Mouse (Mus musculus) bone marrow, adult 2 months (tissue): ENCODE results near the gene Has1. TPM values are rescaled to one million over a fixed set of nuclear protein-coding genes. Genes with fewer than 3 reads are reported as not detected.

Experiments used
- H3K27ac ChIP-seq: fragments of 200-500 bp; 2 replicates; pipeline ENCODE4 v1.5.1; 2012; ENCODE audit warnings: low read depth, mild to moderate bottlenecking, control low read depth, inconsistent platforms, low read length; ENCODE audit not compliant: control insufficient read depth, poor library complexity, insufficient read depth
- H3K4me1 ChIP-seq: fragments of 200-500 bp; 2 replicates; pipeline ENCODE4 v1.6.1; 2011; ENCODE audit warnings: low read length; ENCODE audit not compliant: control insufficient read depth, insufficient read depth
- H3K4me3 ChIP-seq: fragments of 200-500 bp; replicated peaks from 2 replicates; pipeline ENCODE3; 2011; ENCODE audit warnings: mild to moderate bottlenecking, low read depth, low read length, control low read depth; ENCODE audit not compliant: control insufficient read depth
- CTCF ChIP-seq: fragments of 200-500 bp; IDR thresholded peaks from 2 replicates; pipeline ENCODE4 v1.5.1; 2011; ENCODE audit warnings: low read length, control low read depth; ENCODE audit not compliant: control insufficient read depth, insufficient read depth
- POLR2A ChIP-seq: fragments of 200-500 bp; IDR thresholded peaks from 2 replicates; pipeline ENCODE4 v1.6.1; 2011; ENCODE audit warnings: low read depth, mild to moderate bottlenecking, control low read depth, low read length, borderline replicate concordance; ENCODE audit not compliant: control insufficient read depth
- WGBS: fragments of 180-500 bp; shearing (Covaris S2); methylation state at CpG from one replicate; pipeline ENCODE4 v1.1.7; 2018; 5-methylcytosine and 5-hydroxymethylcytosine counted together
- polyA plus RNA-seq: library from polyadenylated mRNA; stranded (reverse); fragments of >200 nt; gene quantifications from 2 replicates; pipeline ENCODE4 v1.2.4, GENCODE M21; 2011; ENCODE audit warnings: low replicate concordance; ENCODE audit not compliant: missing spikeins, insufficient read depth, insufficient read length

Has1 gene
- polyA plus RNA-seq, 1 experiment = 0.95 TPM

DNA sequence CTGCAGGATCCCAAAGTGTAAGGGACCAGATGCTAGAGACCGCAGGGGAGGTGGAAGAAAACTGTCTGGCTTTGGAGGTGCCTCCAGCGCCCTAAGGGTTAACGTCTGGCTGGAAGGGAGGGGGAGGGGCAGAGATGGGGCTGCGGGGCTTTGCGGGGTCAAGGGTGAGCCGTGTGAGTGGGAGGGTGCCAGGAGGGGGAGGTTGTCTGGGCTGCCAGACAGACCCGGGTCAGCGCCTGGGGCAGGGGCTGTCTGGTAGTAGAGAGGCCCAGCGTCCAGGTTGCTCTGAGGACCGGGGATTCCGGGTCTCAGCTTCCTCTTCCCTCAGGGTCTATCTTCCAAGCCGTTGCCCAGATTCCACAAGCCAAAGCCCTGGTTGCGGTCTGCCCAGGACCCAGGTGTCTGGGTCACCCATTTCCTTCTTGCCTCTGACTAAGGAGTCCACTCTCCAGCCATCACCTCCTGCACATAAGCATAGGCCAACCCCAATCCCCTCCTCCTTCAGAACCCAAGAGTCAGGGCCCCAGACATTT is 27.3 kb downstream of the Has1 start:
- no peaks in the 10 kb centered on the region for H3K4me1 ChIP-seq
- H3K27ac ChIP-seq = no peak overlapping the region
- no peak for TF ChIP-seq CTCF
- no peak for TF ChIP-seq POLR2A
- H3K4me3 ChIP-seq = no peak overlapping the region
- 4% methylated on average over 13 of the region's 13 CpGs for WGBS

DNA sequence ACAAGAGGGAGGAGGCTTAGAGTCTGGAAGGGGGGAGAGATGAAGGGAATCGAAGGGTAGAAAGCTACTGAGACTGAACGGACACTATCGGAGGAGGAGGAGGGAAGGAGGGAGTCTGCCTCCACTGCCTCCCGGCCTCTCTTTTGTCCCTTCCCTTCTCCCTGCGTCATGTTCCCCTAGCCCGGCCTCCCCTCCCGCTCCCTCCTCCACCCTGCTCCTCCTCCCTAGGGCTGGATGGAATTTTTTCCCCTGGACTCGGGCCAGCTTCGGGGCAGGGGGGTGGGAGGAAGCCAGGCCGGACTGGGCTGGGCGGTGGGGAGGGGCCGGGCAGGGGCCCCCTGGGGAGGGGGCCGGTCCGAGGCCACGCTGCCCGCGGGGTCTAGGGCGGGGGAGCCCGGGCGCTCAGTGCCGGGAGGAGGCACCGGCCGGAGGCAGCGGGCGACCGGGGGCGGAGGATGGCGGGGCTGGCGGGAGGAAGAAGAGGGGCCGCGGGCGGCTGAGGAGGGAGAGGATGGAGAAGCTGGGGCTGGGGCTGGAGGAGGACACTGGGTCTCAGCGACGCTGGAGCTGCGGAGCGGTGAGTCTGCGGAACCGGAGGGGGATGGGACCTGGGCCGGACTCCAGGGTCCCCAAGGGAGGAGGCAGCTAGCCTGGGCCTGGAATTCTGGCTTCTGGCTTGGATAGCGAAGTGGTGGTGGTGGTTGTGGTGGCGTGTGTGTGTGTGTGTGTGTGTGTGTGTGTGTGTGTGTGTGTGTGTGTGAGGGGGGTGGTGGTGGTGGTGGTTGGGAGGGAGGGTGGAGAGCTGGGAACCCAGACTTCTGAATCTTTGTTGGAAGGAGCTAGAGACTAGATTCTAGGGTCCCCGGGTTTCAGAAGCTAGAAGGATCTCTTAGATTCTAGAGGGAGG is 28.0 kb downstream of the Has1 start, which contains the start of gene Spaca6:
Spaca6 (plus strand) TSS at position 408 of the 907 bp plus-strand sequence.
- Histone ChIP-seq H3K27ac (no peak within 1 kb of the TSS), H3K4me1 (no peaks in the 10 kb centered on the region), H3K4me3 (peak within 1 kb of the TSS; percentile 16)
- WGBS = 2% methylated on average over 39 of the region's 42 CpGs
- TF ChIP-seq CTCF (no peak), POLR2A (peak; percentile 30; the same call in 1 of the 2 replicates)

DNA sequence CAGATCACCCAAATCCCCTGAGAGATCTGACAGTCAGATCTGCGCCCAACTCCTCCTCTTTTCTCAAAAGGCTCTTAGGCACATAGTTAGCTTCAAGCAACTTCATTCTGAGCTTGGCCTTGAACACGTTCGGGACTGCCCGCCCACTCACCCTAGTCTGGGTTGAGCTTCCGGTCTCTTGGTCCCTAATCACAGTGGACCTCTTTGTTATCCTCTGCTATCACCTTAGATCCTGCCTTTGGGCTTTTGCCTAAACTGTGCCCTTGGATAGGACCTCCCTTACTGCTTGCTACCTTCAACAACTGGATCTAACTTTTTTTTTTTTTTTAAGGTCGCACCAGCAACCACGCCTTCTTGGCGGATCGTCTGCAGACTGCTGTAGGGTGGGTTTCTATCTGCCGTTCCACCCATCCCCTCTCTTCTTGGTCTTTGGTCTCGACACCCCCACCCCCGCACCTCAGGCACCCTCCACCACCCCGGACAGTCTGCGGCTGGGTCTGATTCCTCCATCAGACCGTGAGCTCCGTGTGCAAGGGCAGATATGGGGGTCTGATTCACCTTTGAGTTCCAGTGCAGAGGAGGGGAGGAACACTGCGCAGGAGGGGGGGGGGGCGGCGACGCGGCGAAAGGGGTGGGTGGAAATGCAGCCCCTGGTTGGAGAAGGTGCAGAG is 28.9 kb downstream of the Has1 start:
- 4% methylated on average over 19 of the region's 22 CpGs for WGBS
- H3K4me3 ChIP-seq = peak overlapping the region; percentile 16
- H3K27ac ChIP-seq = no peak overlapping the region
- H3K4me1 ChIP-seq = no peaks in the 10 kb centered on the region
- TF ChIP-seq CTCF = no peak
- no peak for TF ChIP-seq POLR2A

DNA sequence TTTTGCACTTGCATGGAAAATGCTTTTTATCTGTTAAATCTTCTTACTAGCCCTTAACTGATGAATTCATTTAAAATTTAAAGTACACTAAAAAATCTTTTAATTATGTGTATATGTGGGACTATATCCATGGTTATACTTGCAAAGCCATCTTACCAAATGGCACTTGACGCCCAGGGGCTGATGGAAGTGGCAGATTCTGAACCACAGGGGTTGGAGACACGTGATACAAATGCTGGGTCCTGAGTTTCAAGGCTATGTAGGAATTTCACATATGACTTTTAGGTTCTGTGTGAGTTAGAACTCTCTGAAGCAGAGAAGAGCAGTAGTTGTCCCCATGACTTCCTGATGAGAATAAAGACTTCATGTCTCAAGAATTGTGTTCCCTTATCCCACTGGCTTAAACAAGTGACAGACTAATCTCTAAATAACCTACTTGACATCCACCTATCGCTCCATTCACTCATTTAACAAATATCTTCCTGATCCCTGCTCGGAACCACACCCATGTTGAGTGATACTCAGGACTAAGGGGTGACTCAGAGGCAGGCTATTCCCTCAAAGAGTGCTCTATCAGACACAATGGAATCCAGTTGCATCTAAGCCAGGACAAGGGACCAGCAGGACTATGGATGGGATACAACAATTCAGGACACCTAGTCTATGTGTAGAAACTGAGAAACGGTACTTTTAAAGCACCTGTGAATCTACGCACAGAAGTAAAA is 31.2 kb downstream of the Has1 start:
- Histone ChIP-seq H3K27ac (no peak overlapping the region), H3K4me1 (no peaks in the 10 kb centered on the region), H3K4me3 (no peak overlapping the region)
- 83% methylated on average over 6 of the region's 6 CpGs for WGBS
- no peak for TF ChIP-seq POLR2A
- no peak for TF ChIP-seq CTCF

DNA sequence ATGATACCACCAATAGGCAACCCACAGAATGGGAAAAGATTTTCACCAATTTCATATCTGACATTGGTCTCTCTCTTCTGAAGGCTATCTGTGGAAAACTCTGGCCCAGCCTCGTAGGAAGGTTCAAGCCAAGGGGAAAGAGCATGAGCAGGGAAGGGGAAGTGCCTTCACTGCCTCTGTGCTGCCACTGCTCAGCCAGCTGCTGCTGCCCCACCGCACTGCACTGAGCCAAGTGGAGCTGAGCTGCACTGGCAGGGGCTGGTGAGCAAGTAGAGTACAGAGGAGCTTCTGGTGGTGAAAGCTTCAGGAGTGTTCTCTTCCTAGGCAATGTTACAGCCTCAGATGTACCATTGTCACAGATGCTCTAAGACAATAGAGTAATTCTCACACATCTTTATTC is 59.5 kb downstream of the Has1 start:
- no peak overlapping the region for H3K4me3 ChIP-seq
- 17% methylated on average over 2 of the region's 2 CpGs for WGBS
- no peaks in the 10 kb centered on the region for H3K4me1 ChIP-seq
- no peak for TF ChIP-seq CTCF
- no peak for TF ChIP-seq POLR2A
- H3K27ac ChIP-seq = no peak overlapping the region

Other genes with a start within 250 kb of the Has1 start
- gene Lnpep, start 230.2 kb downstream of the Has1 start, polyA plus RNA-seq = 9.7 and 14.3 TPM in 2 replicates
- not detected in 2 replicates for gene Vmn2r90, start 151.5 kb downstream of the Has1 start, polyA plus RNA-seq
- gene Spaca6, start 28.0 kb downstream of the Has1 start, polyA plus RNA-seq = 7.4 and 21.3 TPM in 2 replicates
- 4.9 and 29.1 TPM in 2 replicates for gene Fpr1, start 28.7 kb upstream of the Has1 start, polyA plus RNA-seq
- gene Fpr2, start 32.6 kb upstream of the Has1 start, polyA plus RNA-seq = 48.5 and 137 TPM in 2 replicates
- gene Fpr3, start 32.6 kb upstream of the Has1 start, polyA plus RNA-seq = not detected in 2 replicates
- gene Fpr-rs4, start 166.5 kb upstream of the Has1 start, polyA plus RNA-seq = not detected in 2 replicates
- not detected in 2 replicates for gene Vmn2r124, start 194.2 kb upstream of the Has1 start, polyA plus RNA-seq
- not detected in 2 replicates for gene Vmn2r91, start 229.8 kb upstream of the Has1 start, polyA plus RNA-seq